Mouse (Mus musculus): ENCODE results near the gene Elavl1.

DNA sequence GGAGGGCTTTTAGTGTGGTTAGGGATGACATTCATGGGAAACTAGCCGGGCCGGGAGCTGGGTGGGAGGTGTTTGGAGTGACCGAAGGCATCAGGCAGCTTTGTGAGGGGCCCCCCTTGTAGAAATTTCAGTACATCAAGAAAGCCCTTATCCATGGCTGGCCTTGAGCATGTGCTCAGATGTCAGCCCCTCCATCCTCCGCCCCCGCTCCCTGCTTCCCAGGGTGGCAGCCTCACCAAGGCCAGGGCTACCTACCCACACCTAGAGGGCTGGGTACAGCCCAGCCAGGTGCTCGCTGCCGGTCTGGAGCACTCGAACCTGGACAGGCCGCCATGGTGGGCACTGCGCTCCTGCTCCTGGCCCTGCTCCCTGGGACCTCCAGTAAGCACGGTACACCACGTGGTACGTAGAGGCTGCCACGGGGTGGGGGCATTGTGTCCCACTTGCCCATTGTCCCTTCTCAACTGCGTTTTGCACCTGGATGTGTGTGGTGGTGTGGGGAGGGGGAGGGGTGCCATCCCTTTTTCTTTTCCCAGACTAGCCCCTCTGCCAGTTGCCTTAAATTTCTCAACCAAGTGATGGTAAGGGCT is 77.2 kb downstream of the Elavl1 start, which contains the start of gene Tgfbr3l:
- TF ChIP-seq CTCF (IDR thresholded peaks at IDR 0.05; ENCODE audit: extremely low read depth, insufficient read depth, insufficient read length, insufficient replicate concordance), result no peak
- TF ChIP-seq POLR2A (IDR thresholded peaks at IDR 0.05; ENCODE audit: low read depth, low read length), result no peak

Data from spleen, adult 2 months (tissue).